Mouse (Mus musculus) brain, adult 2 months (tissue): Measurements from ENCODE around the gene AC134908.4.
"Not testable (repeated sequence)": the region's sequence is repeated elsewhere in the genome, so short reads cannot be mapped to it uniquely, and the experiment has no call there.

Experiments
- DNase-seq: peaks from one replicate; pipeline ENCODE4 v3.0.0; 2011; ENCODE audit warnings: low read depth, low spot score

AC134908.4 gene

DNA sequence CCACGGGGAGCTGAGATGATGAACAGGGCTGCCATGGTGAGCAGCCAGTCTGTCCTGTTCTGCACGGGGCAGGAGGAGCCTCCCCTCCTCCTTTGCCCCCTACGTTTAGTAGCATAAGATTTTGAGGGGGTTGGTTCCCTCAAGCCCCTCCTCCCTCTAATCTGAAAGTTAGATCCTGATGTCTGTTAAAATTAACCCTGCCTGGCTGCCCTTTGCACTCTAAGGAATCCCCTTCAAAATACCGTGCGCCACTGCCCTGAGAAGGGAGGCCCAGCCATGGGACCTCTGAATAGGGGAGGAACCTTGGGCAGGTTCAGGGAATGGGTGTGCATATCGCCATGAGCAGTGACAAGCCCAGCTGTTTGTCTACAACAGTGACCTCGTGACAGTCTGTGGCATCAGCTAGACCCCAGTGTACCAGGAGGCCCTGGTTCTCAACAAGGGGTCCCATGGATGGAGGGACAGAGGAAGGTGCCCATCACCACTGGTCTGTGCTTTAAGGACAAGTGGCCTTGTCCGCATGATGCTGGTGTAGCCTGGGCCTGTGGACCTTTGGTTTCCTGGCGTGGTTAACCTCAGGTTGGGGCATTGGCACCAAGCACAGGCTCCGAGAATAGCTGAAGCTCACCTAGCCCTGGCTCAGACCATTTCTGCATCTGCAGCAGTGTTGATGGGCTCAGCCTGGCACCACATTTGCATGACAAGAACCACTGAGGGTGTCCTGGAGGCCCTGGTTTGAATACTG, 20.0 kb downstream of the AC134908.4 start:
- DNase-seq: no peak

DNA sequence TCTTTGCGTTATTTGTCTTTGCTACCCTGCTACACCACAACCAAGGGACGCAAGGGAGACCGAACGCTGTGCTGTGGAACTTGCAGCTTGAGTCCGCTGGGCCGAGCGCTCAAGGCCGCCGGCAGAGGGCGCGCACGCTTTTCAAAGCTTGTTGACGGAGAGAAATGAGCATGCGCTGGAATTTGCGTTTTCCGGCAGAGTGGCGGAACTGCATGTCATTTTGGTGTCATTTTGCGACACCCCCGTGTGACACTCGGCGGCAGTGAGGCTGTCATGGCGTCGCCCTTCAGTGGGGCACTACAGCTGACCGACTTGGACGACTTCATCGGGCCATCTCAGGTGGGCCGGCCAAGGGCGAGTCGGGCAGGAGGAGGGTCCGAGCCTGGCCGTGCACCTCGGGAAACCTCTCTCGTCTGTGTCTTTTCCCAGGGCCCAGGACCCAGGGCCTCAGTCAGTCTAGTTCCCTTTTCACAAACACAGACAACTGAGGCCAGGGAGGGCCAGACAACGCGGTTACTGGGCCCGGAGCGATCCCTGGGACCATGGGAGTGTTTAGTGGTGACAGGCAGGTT, 21.8 kb downstream of the AC134908.4 start, which contains the start of gene Narfl:
Gene Narfl, plus strand, starts transcription at position 228 of the 572 bp plus-strand sequence.
- peak; percentile 99 for DNase-seq

DNA sequence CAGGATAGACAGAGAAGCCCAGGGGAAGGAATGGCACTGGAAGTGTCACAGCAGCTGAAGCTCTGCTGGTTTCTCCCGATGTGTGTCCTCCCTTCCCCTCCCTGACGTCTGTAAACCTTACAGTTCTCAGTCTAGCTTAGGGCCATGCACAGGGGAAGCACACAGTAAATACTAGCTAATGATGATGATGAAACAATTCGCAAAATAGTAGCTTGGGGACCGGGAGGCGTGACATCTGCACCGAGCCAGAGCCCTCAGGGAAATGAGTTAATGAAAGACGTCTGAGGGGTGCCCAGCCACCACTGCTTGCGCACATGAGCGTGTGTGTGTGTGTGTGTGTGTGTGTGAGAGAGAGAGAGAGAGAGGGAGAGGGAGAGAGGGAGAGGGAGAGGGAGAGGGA, 26.1 kb downstream of the AC134908.4 start:
- DNase-seq: no peak

DNA sequence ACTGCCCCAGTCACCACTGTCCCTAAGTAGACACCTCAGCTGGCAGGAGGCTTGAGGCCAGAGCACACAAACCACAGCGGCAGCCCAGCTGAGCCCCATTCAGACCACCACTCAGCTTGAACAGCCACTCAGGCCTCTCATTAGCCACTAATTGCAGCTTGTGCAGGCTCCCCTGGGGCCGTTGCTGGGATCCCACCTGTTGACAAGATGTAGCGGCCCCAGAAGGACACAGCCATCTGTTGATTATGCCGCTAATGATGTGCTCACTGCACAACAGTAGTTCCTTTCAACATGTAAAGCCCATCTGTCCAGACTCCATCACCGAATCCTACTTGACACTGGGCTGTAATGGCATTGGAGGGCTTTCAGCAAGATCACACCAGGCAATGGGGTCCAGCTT, 29.6 kb downstream of the AC134908.4 start:
- DNase-seq: no peak

DNA sequence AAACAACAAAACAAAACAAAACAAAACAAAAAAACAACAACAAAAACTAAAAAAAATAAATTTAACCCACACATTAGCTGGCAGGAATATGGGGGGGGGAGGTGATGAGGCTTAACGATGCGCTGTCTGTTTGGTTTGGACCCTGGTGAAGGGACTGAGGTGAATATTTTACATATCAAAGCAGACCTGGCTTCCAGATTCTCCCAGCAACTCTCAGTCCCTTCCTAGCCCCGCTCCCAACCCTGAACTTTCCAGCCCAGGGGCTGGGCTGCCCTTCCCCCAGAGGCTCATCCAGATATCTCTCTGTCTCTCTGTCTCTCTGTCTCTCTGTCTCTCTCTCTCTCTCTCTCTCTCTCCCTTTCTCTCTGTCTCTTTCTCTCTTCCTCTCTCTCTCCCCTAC, 32.9 kb downstream of the AC134908.4 start:
- DNase-seq: no peak

DNA sequence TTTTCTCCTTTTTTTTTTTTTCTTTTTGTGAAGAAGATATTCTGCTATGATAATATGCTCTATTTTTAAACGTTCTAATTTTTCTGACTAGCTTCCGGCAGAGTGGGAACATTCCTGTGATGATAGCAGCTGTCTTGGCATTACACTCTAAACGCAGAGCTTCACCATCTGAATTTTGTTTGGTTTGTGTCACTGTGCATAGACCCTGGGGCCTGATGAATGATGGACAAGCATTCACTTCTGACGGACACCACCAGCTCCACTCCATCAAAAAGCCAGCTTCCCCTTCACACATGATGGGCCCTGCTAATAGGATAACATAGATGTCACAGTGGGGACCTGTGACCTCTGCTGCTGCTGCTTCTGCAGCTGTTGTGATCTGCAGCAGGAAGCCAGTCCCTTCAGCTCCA, 33.9 kb downstream of the AC134908.4 start:
- peak; percentile 86 for DNase-seq

DNA sequence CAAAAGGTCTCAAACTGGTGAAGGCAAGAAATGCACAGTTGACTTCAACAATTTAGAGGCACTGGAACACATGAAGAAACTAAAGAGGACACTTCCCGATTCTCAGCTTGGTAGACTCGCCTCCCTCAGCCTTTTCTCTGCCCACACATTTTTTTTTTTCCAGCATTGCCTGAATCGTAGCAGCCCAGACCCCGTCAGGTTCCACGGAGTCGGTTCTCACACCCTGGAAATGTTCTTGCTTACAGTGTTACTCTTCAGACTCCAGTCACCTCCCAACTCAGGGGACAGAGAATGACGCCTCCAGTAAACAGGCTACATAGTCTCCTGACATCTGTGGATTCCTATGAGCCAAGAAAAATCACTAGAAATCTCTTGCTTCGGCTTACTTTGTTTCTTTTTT, 35.3 kb downstream of the AC134908.4 start:
- peak; percentile 71 for DNase-seq

DNA sequence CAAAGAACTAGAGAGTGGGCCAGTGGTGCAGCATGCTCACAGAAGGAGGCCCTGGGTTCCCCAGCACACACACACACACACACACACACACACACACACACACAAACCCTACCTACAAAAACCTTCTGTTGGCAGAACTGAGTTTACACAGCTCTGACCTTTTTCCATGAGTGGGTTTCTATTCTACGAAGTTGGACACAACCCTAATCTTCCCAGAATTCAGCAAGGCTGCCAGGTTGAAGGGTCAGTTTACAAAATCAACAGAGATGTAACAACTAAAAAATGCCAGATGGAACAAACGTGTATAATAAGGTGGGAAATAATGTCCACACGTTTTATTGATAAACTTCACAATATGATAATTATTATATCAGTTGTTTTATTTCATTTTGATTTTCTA, 37.8 kb downstream of the AC134908.4 start:
- DNase-seq: no peak

DNA sequence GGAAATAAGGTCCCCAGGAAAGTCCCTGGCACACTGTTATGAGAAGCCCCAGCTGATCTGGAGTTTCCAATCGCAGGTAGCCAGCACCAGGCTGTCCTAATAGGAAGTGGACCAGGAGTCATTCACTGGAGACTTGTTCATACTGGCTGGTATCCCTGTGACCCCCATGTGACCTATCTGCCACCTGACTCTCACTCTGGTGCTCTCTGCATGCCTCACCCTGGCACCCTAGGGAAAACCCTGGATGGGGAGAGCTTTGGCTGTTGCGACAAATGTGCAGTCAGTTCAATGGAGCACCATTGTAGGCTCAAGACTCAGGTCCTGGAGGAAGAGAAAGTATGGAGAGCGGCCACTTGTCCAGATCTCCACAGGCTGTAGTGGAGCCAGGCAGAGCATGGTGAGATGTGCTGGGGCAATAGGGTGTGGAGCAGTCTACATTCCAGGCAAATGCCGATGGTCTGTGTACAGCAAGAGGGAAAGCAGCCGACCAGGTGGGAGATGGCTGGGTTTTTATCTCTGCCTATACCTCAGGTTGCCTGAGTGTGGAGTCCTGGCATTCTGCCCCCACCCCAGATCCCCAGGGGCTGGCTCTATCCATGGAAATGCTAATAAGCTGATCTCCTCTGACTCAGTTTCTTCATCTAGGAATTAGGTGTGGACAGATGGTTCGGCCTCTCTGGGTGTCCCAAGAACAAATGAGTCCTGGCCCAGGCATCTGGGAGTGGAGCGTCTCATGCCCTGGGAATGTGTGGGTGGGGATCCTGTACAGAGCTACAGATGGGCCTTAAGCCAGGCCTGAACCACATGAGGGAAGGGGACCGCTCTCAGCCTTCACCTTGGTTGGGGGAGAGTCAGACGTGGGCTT, 38.8 kb downstream of the AC134908.4 start:
- no peak for DNase-seq

DNA sequence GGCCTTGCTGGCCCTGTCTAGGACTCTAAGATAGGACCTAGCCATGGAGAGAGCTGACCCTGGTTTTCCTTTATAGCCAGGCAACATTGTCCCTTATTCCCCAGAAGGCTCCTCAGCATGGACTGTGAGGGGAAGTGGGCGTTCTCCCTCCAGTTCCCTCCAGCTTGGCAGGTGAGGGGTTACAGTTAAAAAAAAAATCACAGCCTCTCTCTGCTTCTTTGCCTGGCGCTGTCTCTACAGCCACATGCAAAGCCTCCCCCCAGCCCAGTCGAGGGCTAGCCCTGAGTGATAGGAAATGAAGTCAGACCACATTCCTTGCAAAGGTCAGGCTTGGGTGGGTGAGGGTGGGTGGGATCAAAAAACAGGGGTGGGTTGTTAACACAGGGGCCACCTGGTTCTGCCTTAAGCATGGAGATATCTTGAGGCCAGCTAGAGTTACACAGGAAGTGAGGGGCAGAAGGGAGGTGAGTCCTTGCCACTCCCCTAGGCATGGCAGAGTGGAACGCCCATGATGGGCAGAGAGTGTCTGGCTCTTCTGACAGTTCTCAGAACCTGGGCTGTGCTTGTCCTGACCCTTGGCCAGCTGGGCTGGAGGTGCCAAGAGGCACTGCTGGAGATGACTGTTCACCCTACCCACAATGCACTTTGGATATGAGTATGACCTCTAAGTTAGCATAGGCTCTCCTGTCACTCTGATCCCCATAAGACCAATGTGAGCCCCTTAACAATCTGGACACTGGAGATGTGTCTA, 39.7 kb downstream of the AC134908.4 start:
- DNase-seq: no peak

DNA sequence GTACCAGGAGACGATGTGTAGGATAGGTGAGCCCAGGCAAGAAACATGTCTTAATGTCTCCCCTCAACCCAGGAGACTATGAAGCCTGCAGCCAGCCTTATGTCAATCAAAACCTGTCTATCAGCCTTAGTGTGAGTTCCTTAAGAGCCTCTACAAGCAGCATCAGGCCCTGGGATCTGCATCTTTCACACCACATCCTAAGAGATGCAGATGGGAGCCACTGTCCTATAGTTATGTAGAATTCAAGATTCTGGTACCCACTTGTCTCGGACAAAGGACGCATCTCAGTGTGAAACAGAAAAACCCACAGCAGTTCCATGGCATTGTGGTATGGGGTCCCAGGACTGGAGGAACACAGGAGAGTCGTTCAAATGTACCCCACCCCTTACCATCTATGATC, 40.4 kb downstream of the AC134908.4 start:
- no peak for DNase-seq

DNA sequence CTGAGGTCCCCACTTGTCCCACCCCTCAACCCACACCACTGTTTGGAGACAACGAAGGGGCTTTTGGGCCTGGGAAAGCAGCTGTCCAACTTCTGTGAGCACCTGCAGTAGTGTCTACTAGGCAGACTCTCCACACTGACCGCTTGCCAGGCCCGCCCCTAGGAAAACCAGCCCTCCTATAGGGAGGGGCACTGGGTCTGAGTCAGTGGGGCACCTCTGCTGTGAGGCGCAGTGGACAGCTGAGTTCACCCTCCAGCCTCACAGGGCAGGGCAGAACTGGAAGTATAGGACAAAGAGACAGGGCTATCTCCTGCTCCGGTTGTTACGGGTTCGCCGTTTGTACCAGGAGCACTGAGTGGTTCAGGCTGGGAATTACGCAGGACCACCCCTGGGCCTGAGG, 41.2 kb downstream of the AC134908.4 start, which contains the start of gene Msln:
Gene Msln, minus strand, starts transcription at position 138 of the 400 bp plus-strand sequence.
- no peak for DNase-seq

DNA sequence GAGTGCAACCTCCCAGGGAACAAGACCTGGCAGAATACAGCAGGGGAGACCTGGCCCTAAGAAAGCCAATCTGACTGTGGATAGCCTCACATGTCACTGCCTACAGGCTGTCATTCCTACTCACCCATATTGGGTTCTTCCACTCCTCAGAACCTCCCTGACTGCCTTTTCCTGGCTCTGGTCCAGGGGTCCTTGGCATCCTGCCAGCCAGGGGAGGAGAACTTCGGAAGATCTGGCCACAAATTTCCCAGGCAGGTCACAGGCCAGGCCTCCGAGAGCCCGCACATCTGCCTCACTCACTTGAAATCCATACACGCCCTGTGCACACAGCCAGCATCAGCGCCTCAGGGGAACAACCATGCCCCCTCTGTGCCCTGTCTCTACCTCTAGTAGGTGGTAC, 44.0 kb downstream of the AC134908.4 start:
- DNase-seq: no peak

DNA sequence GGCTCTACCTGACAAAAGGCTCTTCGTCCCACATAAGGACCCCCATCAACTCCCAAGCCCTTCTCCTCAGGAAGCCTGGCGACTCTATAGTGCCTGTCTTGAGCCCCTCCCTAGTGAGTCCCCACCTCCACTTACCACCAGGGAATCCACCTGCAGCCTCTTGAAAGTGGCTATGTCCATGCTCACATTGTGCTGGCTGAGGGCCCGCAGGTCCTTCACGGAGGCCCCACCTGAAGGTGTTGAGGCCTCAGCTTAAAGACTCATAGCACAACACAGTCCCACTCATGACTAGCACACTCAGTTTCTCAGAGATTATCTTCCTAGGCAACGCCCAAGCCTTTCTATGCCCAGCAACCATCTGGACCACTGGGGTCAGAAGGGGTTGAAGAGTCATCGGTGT, 46.1 kb downstream of the AC134908.4 start:
- no peak for DNase-seq

DNA sequence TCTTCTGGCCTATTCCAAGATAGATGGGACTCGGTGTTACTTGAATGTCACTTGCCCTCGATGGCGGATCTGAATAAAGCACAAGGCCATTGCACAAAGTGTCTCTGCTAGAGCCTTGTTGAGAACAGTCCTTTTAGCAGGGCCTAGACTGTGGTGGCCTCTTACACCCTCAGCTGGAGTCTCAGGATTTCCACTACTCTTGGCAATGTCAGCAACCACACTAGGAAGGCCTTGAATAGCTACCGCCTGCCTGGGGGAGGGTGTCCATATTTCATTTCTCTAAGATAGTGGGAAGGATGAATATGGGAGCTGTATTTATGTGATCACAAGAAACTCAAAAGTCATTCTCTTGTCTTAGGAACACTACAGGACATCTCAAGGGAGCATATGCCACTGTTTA, 47.2 kb downstream of the AC134908.4 start:
- DNase-seq: no peak

DNA sequence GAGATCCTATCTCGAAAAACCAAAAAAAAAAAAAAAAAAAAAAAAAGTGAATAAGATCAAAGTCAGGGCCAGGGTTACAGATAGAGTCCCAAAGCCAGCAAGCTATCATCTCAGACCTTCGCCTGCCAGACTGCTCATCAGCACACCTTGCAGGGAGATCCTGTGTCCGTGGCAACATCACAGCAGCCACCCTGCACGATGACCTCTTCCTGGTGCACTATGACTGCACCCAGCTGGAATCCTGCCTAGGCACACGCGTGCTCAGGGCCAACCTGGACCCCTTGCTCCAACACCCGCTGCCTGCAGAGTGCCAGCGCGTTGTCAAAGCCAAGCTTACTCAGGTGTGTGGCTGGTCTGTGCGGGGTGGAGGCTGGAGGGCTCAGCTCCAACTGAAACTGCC, 51.1 kb downstream of the AC134908.4 start:
- no peak for DNase-seq

DNA sequence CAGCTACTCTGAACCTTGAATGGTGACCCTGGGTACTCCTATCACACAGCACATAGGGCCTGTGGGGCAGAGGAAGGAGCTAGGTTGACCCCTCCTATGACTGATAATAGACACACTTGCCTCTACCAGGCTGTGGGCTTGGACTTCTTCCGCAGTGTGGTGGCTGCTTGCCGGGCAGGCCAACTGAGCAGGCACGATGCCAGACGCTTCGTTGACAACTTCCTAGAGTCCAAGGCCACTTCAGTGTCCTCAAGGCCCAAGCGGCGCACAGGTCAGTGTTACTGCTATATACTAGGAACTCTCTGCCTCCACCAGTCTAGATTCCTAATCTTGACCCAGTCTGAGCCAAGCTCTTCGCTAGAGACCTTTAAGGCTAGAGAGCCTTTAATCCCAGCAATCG, 51.6 kb downstream of the AC134908.4 start:
- no peak for DNase-seq

DNA sequence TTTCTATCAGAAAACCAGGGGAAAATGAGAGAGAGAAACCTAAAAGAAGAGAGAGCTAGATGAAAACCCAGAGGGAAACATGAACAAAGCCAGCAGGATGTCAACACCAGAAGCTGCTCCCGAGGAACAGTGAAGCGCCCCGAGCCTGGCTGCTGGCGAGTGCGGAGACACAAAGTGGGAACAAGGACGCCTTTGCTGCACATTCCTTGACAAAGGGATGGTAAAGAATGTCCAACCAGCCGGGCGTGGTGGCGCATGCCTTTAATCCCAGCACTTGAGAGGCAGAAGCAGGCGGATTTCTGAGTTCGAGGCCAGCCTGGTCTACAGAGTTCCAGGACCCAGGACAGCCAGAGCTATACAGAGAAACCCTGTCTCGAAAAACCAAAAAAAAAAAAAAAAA, 54.0 kb downstream of the AC134908.4 start:
- DNase-seq: not testable (repeated sequence)
